8 mouse cellular contexts compared by ENCODE assay signal in the genomic region with DNA sequence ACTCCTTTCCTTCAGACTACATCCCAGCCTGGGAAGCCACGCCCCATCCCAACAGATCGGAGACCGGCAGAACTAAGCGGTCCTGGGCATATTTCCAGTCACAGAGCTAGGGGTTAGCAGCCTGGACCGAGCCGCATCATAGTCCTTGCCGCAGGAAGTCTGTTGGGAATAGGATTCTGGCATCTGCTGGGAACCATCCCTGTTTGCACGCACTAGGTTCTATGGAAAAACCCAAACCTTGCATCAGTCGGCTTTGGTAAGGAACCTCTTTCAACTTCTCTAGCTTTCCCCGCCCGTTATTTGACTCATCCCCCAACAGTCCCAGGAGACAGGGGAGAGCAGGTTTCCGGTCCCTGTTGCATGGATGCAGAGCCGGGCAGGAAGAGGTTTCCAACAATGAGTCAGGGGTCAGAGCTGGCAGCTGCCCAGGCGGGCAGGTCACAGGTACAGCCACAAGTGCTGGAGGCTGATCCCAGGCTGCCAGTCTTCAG. TPM values are rescaled to one million over a fixed set of nuclear protein-coding genes. Genes with fewer than 3 reads are reported as not detected.
A peak's percentile ranks its signal among the peaks of the same experiment; 100 is the strongest.
DNase-seq lines count a peak whose midpoint lies in the region; ATAC-seq and TF ChIP-seq lines count a peak whose summit lies in the region.

No protein-coding gene starts in this region.

- no peak for TF ChIP-seq POLR2A in lung, adult 2 months (IDR thresholded peaks at IDR 0.05; ENCODE audit: borderline replicate concordance, extremely low read depth, low read depth, low read length)

- no peak overlapping the region; the same call in 1 of the 2 replicates for H3K9ac ChIP-seq in lung, embryonic 14.5 days
- H3K9ac ChIP-seq in heart, embryonic 13.5 days = peak overlapping the region; percentile 50
- no peak overlapping the region for H3K9ac ChIP-seq in kidney, embryonic 16.5 days (replicated peaks; ENCODE audit: low read length)

- 7% methylated on average over 14 of the region's 14 CpGs for WGBS in lung, embryonic 14.5 days
- WGBS in lung, adult 2 months = 6% methylated on average over 14 of the region's 14 CpGs
- WGBS in heart, embryonic 13.5 days = 5% methylated on average over 14 of the region's 14 CpGs
- 6% methylated on average over 14 of the region's 14 CpGs for WGBS in kidney, embryonic 16.5 days

- peak; percentile 75 for ATAC-seq in lung, embryonic 14.5 days (ENCODE audit: insufficient read depth)
- ATAC-seq in heart, embryonic 13.5 days (ENCODE audit: extremely low read depth, insufficient number of reproducible peaks, low FRiP score, low TSS enrichment) = no peak
- peak; percentile 18 for ATAC-seq in kidney, embryonic 16.5 days (ENCODE audit: low FRiP score, low TSS enrichment)
- ATAC-seq in megakaryocyte progenitor cell, adult 5-6 weeks (replicated peaks; ENCODE audit: poor library complexity) = peak; percentile 44

- DNase-seq in lung, embryonic 14.5 days = peak; percentile 89
- DNase-seq in lung, adult 2 months = no peak
- peak; percentile 77 for DNase-seq in embryo, embryonic 11 days
- DNase-seq in layer of hippocampus, adult 18-20 months (ENCODE audit: low spot score in 2 of 2) = no peak
- DNase-seq in layer of hippocampus, postnatal 36 days = no peak

- no peak for TF ChIP-seq CTCF in lung, embryonic 14.5 days (IDR thresholded peaks at IDR 0.05; ENCODE audit: low read depth)
- no peak for TF ChIP-seq CTCF in lung, adult 2 months (IDR thresholded peaks at IDR 0.05; ENCODE audit: insufficient read depth, low read length)

- no peaks in the 10 kb centered on the region for H3K9me3 ChIP-seq in lung, embryonic 14.5 days (ENCODE audit: low read depth, low read length)
- H3K9me3 ChIP-seq in heart, embryonic 13.5 days = no peaks in the 10 kb centered on the region
- no peaks in the 10 kb centered on the region for H3K9me3 ChIP-seq in kidney, embryonic 16.5 days (ENCODE audit: low read length)

- H3K27ac ChIP-seq in lung, embryonic 14.5 days (ENCODE audit: low read depth) = peak overlapping the region; percentile 88
- H3K27ac ChIP-seq in heart, embryonic 13.5 days (replicated peaks) = peak overlapping the region; percentile 94
- peak overlapping the region; percentile 92 for H3K27ac ChIP-seq in kidney, embryonic 16.5 days (ENCODE audit: low read length)

- peaks cover 41% of the 10 kb centered on the region for H3K4me1 ChIP-seq in lung, embryonic 14.5 days (ENCODE audit: insufficient read depth)
- peaks cover 21% of the 10 kb centered on the region for H3K4me1 ChIP-seq in lung, adult 2 months (ENCODE audit: control insufficient read depth, insufficient read depth, low read length)
- H3K4me1 ChIP-seq in heart, embryonic 13.5 days = peaks cover 49% of the 10 kb centered on the region
- H3K4me1 ChIP-seq in kidney, embryonic 16.5 days (ENCODE audit: insufficient read depth, low read length) = peaks cover 50% of the 10 kb centered on the region

- H3K27me3 ChIP-seq in lung, embryonic 14.5 days (ENCODE audit: insufficient read depth, low read length) = no peaks in the 10 kb centered on the region
- H3K27me3 ChIP-seq in heart, embryonic 13.5 days (replicated peaks) = 0 out of 2 replicates have a peak, but pooled peaks cover 2% of the 10 kb centered on the region
- no peaks in the 10 kb centered on the region for H3K27me3 ChIP-seq in kidney, embryonic 16.5 days (ENCODE audit: insufficient read depth, low read length)

- H3K4me3 ChIP-seq in lung, embryonic 14.5 days (ENCODE audit: low read depth, low read length) = no peak overlapping the region
- no peak overlapping the region for H3K4me3 ChIP-seq in lung, adult 2 months (replicated peaks; ENCODE audit: extremely low read depth, low read depth, low read length)
- peak overlapping the region; percentile 32 for H3K4me3 ChIP-seq in heart, embryonic 13.5 days
- H3K4me3 ChIP-seq in kidney, embryonic 16.5 days (ENCODE audit: low read length) = peak overlapping the region; percentile 15; the same call in 1 of the 2 replicates

- H3K36me3 ChIP-seq in lung, embryonic 14.5 days (ENCODE audit: insufficient read depth) = no peaks in the 10 kb centered on the region
- no peaks in the 10 kb centered on the region for H3K36me3 ChIP-seq in heart, embryonic 13.5 days
- no peaks in the 10 kb centered on the region for H3K36me3 ChIP-seq in kidney, embryonic 16.5 days (ENCODE audit: insufficient read depth, low read length)

- H3K4me2 ChIP-seq in lung, embryonic 14.5 days = peak overlapping the region; percentile 49; the same call in 1 of the 2 replicates
- peak overlapping the region; percentile 61 for H3K4me2 ChIP-seq in heart, embryonic 13.5 days
- peak overlapping the region; percentile 39 for H3K4me2 ChIP-seq in kidney, embryonic 16.5 days (replicated peaks; ENCODE audit: low read depth, low read length)

RNA-seq across cellular contexts. Expression of a gene that starts 30.0 kb away (rescaled TPM):
- 26.7 and 28.1 TPM in 2 replicates for polyA plus RNA-seq in lung, embryonic 14.5 days (2014; fragmentation: Nextera tagmentation; extraction: Ambion mirVana)
- 49.5 and 57.2 TPM in 2 replicates for polyA plus RNA-seq in lung, adult 2 months (2012; rRNA removed)
- polyA plus RNA-seq in heart, embryonic 13.5 days (2015; fragmentation: Nextera tagmentation; extraction: Ambion mirVana) = 22.9 and 23.7 TPM in 2 replicates
- polyA plus RNA-seq in kidney, embryonic 16.5 days (2015; fragmentation: Nextera tagmentation; extraction: Ambion mirVana) = 30.1 and 32.9 TPM in 2 replicates
- 21.1 and 23.3 TPM in 2 replicates for total RNA-seq in megakaryocyte progenitor cell, adult 5-6 weeks (2015)
- 19.3 and 20.2 TPM in 2 replicates for total RNA-seq in megakaryocyte progenitor cell, adult 5-6 weeks (2017)
- total RNA-seq in layer of hippocampus, adult 18-20 months (2021) = 10 to 100 TPM; 52.7 to 53.2 TPM
- 10 to 100 TPM; 48.0 to 48.3 TPM for total RNA-seq in layer of hippocampus, postnatal 36 days (2021)

RNA-seq across cellular contexts. Expression of a gene that starts 42.2 kb away (rescaled TPM):
- polyA plus RNA-seq in lung, embryonic 14.5 days (2014; fragmentation: Nextera tagmentation; extraction: Ambion mirVana) = 3.0 and 3.5 TPM in 2 replicates
- polyA plus RNA-seq in lung, adult 2 months (2012; rRNA removed) = 32.6 and 53.4 TPM in 2 replicates
- 19.7 and 24.5 TPM in 2 replicates for polyA plus RNA-seq in heart, embryonic 13.5 days (2015; fragmentation: Nextera tagmentation; extraction: Ambion mirVana)
- polyA plus RNA-seq in kidney, embryonic 16.5 days (2015; fragmentation: Nextera tagmentation; extraction: Ambion mirVana) = 30.6 and 31.9 TPM in 2 replicates
- 0.37 and 2.4 TPM in 2 replicates for total RNA-seq in megakaryocyte progenitor cell, adult 5-6 weeks (2015)
- 0.41 and 0.42 TPM in 2 replicates for total RNA-seq in megakaryocyte progenitor cell, adult 5-6 weeks (2017)
- total RNA-seq in layer of hippocampus, adult 18-20 months (2021) = 10 to 100 TPM; 69.7 to 89.5 TPM
- total RNA-seq in layer of hippocampus, postnatal 36 days (2021) = 10 to 100 TPM; 89.5 to 96.2 TPM

Comparison
In these comparisons a context has a peak if more than half of its experiments do, and no peak if none do; other contexts are left out.
1. DNase-seq: peak in lung, embryonic 14.5 days (single experiment) and embryo, embryonic 11 days (single experiment); none in lung, adult 2 months (single experiment), layer of hippocampus, adult 18-20 months (0 of 2) and layer of hippocampus, postnatal 36 days (0 of 2).
2. H3K4me3 ChIP-seq: peak in heart, embryonic 13.5 days (single experiment) and kidney, embryonic 16.5 days (single experiment); none in lung, embryonic 14.5 days (single experiment) and lung, adult 2 months (single experiment).
3. Peak in every context shown above with its lines, with median percentiles within 50 percentile points of each other: H3K27ac ChIP-seq and H3K4me2 ChIP-seq.